ENCODE assay signal across 13 mouse cellular contexts in the genomic region with DNA sequence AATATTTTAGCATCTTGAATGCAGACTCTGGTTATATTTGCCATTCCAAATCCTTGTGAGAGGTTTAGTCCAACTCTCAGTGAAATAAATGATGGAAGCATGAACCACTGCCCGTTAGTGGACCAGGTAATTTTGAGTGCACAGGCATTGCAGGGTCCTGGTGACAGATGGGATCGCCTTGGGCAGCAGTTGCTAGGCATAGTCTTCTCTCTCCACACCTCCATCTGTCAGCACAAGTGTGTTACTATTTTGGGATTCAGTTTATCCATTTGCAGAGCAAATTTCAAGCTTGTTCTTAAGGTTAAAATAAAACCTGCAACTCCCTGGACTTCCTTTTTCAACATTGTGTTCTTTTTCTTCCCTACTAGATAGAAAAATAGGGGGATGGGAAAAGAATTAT.
DNase-seq lines count a peak whose midpoint lies in the region; ATAC-seq and TF ChIP-seq lines count a peak whose summit lies in the region.
"Had no signal": no experiment of that assay in that cellular context is flagged by ENCODE, and none has a peak within 500 bp of the region (broad histone marks: within the 10 kb centered on the region; RNA-seq: fewer than 3 reads in every experiment).

No protein-coding gene starts in this region.

- no peaks in the 10 kb centered on the region for H3K27me3 ChIP-seq in forebrain, embryonic 14.5 days (replicated peaks; ENCODE audit: control insufficient read depth, insufficient read depth, low read length)
- H3K27me3 ChIP-seq in forebrain, embryonic 11.5 days (ENCODE audit: control insufficient read depth, insufficient read depth, low read length): no peaks in the 10 kb centered on the region
- no peaks in the 10 kb centered on the region for H3K27me3 ChIP-seq in hindbrain, postnatal 0 days (ENCODE audit: insufficient read depth, low read length)
- H3K27me3 ChIP-seq in hindbrain, embryonic 13.5 days: no peaks in the 10 kb centered on the region
- H3K27me3 ChIP-seq: liver, embryonic 12.5 days; midbrain, embryonic 15.5 days had no signal

- DNase-seq in forebrain, embryonic 14.5 days (ENCODE audit: low spot score): peak; percentile 46
- no peak for DNase-seq in forebrain, embryonic 11.5 days (ENCODE audit: low spot score)
- DNase-seq in hindbrain, postnatal 0 days (ENCODE audit: low spot score): peak; percentile 73
- DNase-seq in cerebellum, adult 9-11 months: peak; percentile 96
- DNase-seq in left cerebral cortex, postnatal 4 days: peak; percentile 56
- DNase-seq in embryo, embryonic 10.5 days (ENCODE audit: low spot score): no peak
- DNase-seq in adrenal gland, postnatal 10 days: no peak
- DNase-seq: gastrocnemius, postnatal 14 days; lung, postnatal 36 days; thymus, adult 2 months had no signal

- H3K27ac ChIP-seq in forebrain, embryonic 14.5 days (ENCODE audit: low read depth, low read length): no peak overlapping the region
- H3K27ac ChIP-seq in forebrain, embryonic 11.5 days (ENCODE audit: low read depth, low read length): no peak overlapping the region
- H3K27ac ChIP-seq in hindbrain, postnatal 0 days: no peak overlapping the region
- H3K27ac ChIP-seq in hindbrain, embryonic 13.5 days: no peak overlapping the region
- H3K27ac ChIP-seq: liver, embryonic 12.5 days; midbrain, embryonic 15.5 days had no signal

- H3K9me3 ChIP-seq in forebrain, embryonic 14.5 days (replicated peaks; ENCODE audit: control insufficient read depth, low read length): no peaks in the 10 kb centered on the region
- H3K9me3 ChIP-seq in forebrain, embryonic 11.5 days (ENCODE audit: control insufficient read depth, low read length): no peaks in the 10 kb centered on the region
- no peaks in the 10 kb centered on the region for H3K9me3 ChIP-seq in hindbrain, postnatal 0 days (ENCODE audit: low read length)
- H3K9me3 ChIP-seq in hindbrain, embryonic 13.5 days: no peaks in the 10 kb centered on the region
- H3K9me3 ChIP-seq: liver, embryonic 12.5 days; midbrain, embryonic 15.5 days had no signal

- no peaks in the 10 kb centered on the region for H3K36me3 ChIP-seq in forebrain, embryonic 14.5 days (ENCODE audit: control insufficient read depth, insufficient read depth, low read length)
- H3K36me3 ChIP-seq in forebrain, embryonic 11.5 days (ENCODE audit: control insufficient read depth, insufficient read depth, low read length): no peaks in the 10 kb centered on the region
- H3K36me3 ChIP-seq in hindbrain, postnatal 0 days (ENCODE audit: insufficient read depth, low read length): no peaks in the 10 kb centered on the region
- no peaks in the 10 kb centered on the region for H3K36me3 ChIP-seq in hindbrain, embryonic 13.5 days
- H3K36me3 ChIP-seq: liver, embryonic 12.5 days; midbrain, embryonic 15.5 days had no signal

- intact Hi-C loops in left cerebral cortex, postnatal 4 days (cut with DNase I): no loop called here

- H3K9ac ChIP-seq in forebrain, embryonic 14.5 days (ENCODE audit: low read length): no peak overlapping the region
- H3K9ac ChIP-seq in forebrain, embryonic 11.5 days (ENCODE audit: low read length): no peak overlapping the region
- no peak overlapping the region for H3K9ac ChIP-seq in hindbrain, postnatal 0 days (replicated peaks; ENCODE audit: low read length)
- no peak overlapping the region for H3K9ac ChIP-seq in hindbrain, embryonic 13.5 days
- H3K9ac ChIP-seq: liver, embryonic 12.5 days; midbrain, embryonic 15.5 days had no signal

- WGBS in forebrain, embryonic 14.5 days: 59% methylated on average over 2 of the region's 2 CpGs
- WGBS in forebrain, embryonic 11.5 days: 80% methylated on average over 2 of the region's 2 CpGs
- WGBS in hindbrain, postnatal 0 days: 56% methylated on average over 2 of the region's 2 CpGs
- WGBS in hindbrain, embryonic 13.5 days: 73% methylated on average over 2 of the region's 2 CpGs

- no peak for TF ChIP-seq CTCF in hindbrain, postnatal 0 days (IDR thresholded peaks at IDR 0.05; ENCODE audit: low read depth)

- no peaks in the 10 kb centered on the region for H3K4me1 ChIP-seq in forebrain, embryonic 14.5 days (ENCODE audit: control insufficient read depth, insufficient read depth, low read length)
- no peaks in the 10 kb centered on the region for H3K4me1 ChIP-seq in forebrain, embryonic 11.5 days (replicated peaks; ENCODE audit: control insufficient read depth, insufficient read depth, low read length)
- H3K4me1 ChIP-seq in hindbrain, postnatal 0 days (ENCODE audit: insufficient read depth, low read length): no peaks in the 10 kb centered on the region
- H3K4me1 ChIP-seq in hindbrain, embryonic 13.5 days (replicated peaks): no peaks in the 10 kb centered on the region
- H3K4me1 ChIP-seq: liver, embryonic 12.5 days; midbrain, embryonic 15.5 days had no signal

- no peak overlapping the region for H3K4me2 ChIP-seq in forebrain, embryonic 14.5 days (ENCODE audit: low read length)
- no peak overlapping the region for H3K4me2 ChIP-seq in forebrain, embryonic 11.5 days (ENCODE audit: low read depth, low read length, severe bottlenecking)
- H3K4me2 ChIP-seq in hindbrain, postnatal 0 days (ENCODE audit: low read depth, low read length): no peak overlapping the region
- H3K4me2 ChIP-seq in hindbrain, embryonic 13.5 days: no peak overlapping the region
- H3K4me2 ChIP-seq: liver, embryonic 12.5 days; midbrain, embryonic 15.5 days had no signal

- H3K4me3 ChIP-seq in forebrain, embryonic 14.5 days (ENCODE audit: low read depth, low read length): no peak overlapping the region
- no peak overlapping the region for H3K4me3 ChIP-seq in forebrain, embryonic 11.5 days (ENCODE audit: low read depth, low read length)
- no peak overlapping the region for H3K4me3 ChIP-seq in hindbrain, postnatal 0 days (ENCODE audit: low read length)
- H3K4me3 ChIP-seq in hindbrain, embryonic 13.5 days: no peak overlapping the region
- H3K4me3 ChIP-seq: liver, embryonic 12.5 days; midbrain, embryonic 15.5 days had no signal

- peak; percentile 71; the same call in 1 of the 2 replicates for ATAC-seq in forebrain, embryonic 14.5 days
- no peak for ATAC-seq in forebrain, embryonic 11.5 days (replicated peaks; ENCODE audit: low FRiP score)
- peak; percentile 64; the same call in 1 of the 2 replicates for ATAC-seq in hindbrain, postnatal 0 days
- ATAC-seq in hindbrain, embryonic 13.5 days (ENCODE audit: low FRiP score): no peak
- ATAC-seq: liver, embryonic 12.5 days; midbrain, embryonic 15.5 days had no signal

Comparison
In these comparisons a context has a peak if more than half of its experiments do, and no peak if none do; other contexts are left out.
1. ATAC-seq: peak in forebrain, embryonic 14.5 days (single experiment) and hindbrain, postnatal 0 days (single experiment); none in forebrain, embryonic 11.5 days (single experiment) and hindbrain, embryonic 13.5 days (single experiment).
2. DNase-seq: peak in forebrain, embryonic 14.5 days (single experiment), hindbrain, postnatal 0 days (single experiment), cerebellum, adult 9-11 months (single experiment) and left cerebral cortex, postnatal 4 days (single experiment); none in forebrain, embryonic 11.5 days (single experiment), embryo, embryonic 10.5 days (single experiment) and adrenal gland, postnatal 10 days (single experiment).